Mouse (Mus musculus): Measurements from ENCODE around the gene Grhl3. TPM values are rescaled to one million over a fixed set of nuclear protein-coding genes. Genes with fewer than 3 reads are reported as not detected.

Gene Grhl3
- polyA plus RNA-seq, 1 experiment from 2014 or later, result 0.99 TPM

DNA sequence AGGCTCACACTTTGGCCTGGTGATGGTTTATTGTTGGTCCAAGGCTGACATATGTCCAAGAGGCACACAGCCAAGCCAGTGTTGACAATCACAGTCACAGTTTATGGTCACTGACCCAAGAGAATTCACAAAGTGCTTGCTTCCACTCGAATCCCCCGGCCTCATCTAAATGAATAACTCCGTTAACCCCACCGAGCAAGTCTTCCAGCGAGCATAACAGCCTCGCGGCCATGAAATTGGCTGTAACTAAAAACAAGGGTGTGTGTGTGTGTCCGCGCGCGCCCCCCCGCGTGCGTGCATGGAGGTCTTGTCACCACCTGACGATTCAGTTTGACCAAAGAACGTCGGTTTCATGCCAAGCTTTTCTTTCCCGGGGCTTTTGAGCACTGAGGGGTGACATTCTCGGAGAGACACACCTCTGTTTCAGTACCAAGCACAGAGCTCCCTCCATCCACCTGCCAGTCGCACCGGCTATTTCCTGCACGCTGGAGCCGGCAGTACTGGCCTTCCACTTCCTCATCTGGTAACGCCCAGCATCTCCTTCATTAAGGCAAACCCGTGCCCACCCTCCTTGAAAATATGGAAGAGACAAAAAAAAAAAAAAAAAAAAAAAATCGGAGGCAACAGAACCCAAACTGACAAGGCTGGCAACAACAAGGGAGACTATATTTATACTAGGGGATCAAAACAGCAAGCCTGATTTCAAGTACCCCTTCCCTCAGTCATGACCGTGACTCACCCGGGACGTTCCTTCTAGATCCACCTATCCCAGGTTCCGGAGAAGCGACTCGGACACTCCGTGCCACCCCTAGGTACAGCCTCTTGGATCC lies 79.5 kb downstream of the Grhl3 start:
- H3K9ac ChIP-seq (replicated peaks; ENCODE audit: low read depth, low read length), result peak overlapping the region; percentile 47
- H3K9me3 ChIP-seq (ENCODE audit: control insufficient read depth, low read length), result no peaks in the 10 kb centered on the region
- H3K27ac ChIP-seq (ENCODE audit: low read depth, low read length), result 0 out of 2 replicates have a peak overlapping the region, but pooled peaks have one; percentile 5
- peaks cover 8% of the 10 kb centered on the region for H3K4me1 ChIP-seq (ENCODE audit: control insufficient read depth, insufficient read depth, low read length)
- peaks cover 4% of the 10 kb centered on the region for H3K36me3 ChIP-seq (ENCODE audit: control insufficient read depth, insufficient read depth, low read length)
- under 1% methylated on average over 33 of the region's 33 CpGs for WGBS
- peak overlapping the region; percentile 90 for H3K4me2 ChIP-seq (ENCODE audit: low read depth, low read length)
- no peaks in the 10 kb centered on the region for H3K27me3 ChIP-seq (ENCODE audit: control insufficient read depth, insufficient read depth, low read length)
- H3K4me3 ChIP-seq (ENCODE audit: low read depth, low read length), result peak overlapping the region; percentile 56
- ATAC-seq (ENCODE audit: low read depth), result no peak

GRCm38 (mm10) chr4:135493271-135493670 lies 80.2 kb downstream of the Grhl3 start:
- Histone ChIP-seq H3K4me3 (ENCODE audit: low read depth, low read length) (peak overlapping the region; percentile 56), H3K27ac (ENCODE audit: low read depth, low read length) (0 out of 2 replicates have a peak overlapping the region, but pooled peaks have one; percentile 5)
- WGBS, result 45% methylated on average over 4 of the region's 4 CpGs

More at GRCm38 (mm10) chr4:135493271-135493670, 80.2 kb downstream of the Grhl3 start:
- H3K4me1 ChIP-seq (ENCODE audit: control insufficient read depth, insufficient read depth, low read length), result peaks cover 8% of the 10 kb centered on the region
- no peaks in the 10 kb centered on the region for H3K9me3 ChIP-seq (ENCODE audit: control insufficient read depth, low read length)
- H3K9ac ChIP-seq (replicated peaks; ENCODE audit: low read depth, low read length), result no peak overlapping the region
- no peak for ATAC-seq (ENCODE audit: low read depth)
- no peaks in the 10 kb centered on the region for H3K27me3 ChIP-seq (ENCODE audit: control insufficient read depth, insufficient read depth, low read length)
- H3K36me3 ChIP-seq (ENCODE audit: control insufficient read depth, insufficient read depth, low read length), result peaks cover 4% of the 10 kb centered on the region
- peak overlapping the region; percentile 90 for H3K4me2 ChIP-seq (ENCODE audit: low read depth, low read length)

Small RNAs within 50 kb of the gene (microRNA-seq; reads per million reads assigned to microRNA genes)
- gene Gm25317, result not detected

Other genes starting within 250 kb of the Grhl3 start
- 157 and 183 TPM in 2 replicates for gene Srrm1, start 220.3 kb downstream of the Grhl3 start, polyA plus RNA-seq (2014; fragmentation: Nextera tagmentation; extraction: Ambion mirVana)
- gene Ncmap, start 175.4 kb downstream of the Grhl3 start, polyA plus RNA-seq (2014; fragmentation: Nextera tagmentation; extraction: Ambion mirVana), result 0.92 and 1.5 TPM in 2 replicates
- gene Rcan3, start 139.8 kb downstream of the Grhl3 start, polyA plus RNA-seq (2014; fragmentation: Nextera tagmentation; extraction: Ambion mirVana), result 38.0 and 56.9 TPM in 2 replicates
- 0.40 and 0.46 TPM in 2 replicates for gene Stpg1, start 78.8 kb downstream of the Grhl3 start, polyA plus RNA-seq (2014; fragmentation: Nextera tagmentation; extraction: Ambion mirVana)
- 4.8 and 14.9 TPM in 2 replicates for gene Nipal3, start 78.6 kb downstream of the Grhl3 start, polyA plus RNA-seq (2014; fragmentation: Nextera tagmentation; extraction: Ambion mirVana)
- 0.32 and 0.46 TPM in 2 replicates for gene Ifnlr1, start 112.7 kb upstream of the Grhl3 start, polyA plus RNA-seq (2014; fragmentation: Nextera tagmentation; extraction: Ambion mirVana)
- not detected in 2 replicates for gene Il22ra1, start 154.5 kb upstream of the Grhl3 start, polyA plus RNA-seq (2014; fragmentation: Nextera tagmentation; extraction: Ambion mirVana)
- gene Myom3, start 186.1 kb upstream of the Grhl3 start, polyA plus RNA-seq (2014; fragmentation: Nextera tagmentation; extraction: Ambion mirVana), result 0.08 and 0.33 TPM in 2 replicates